ENCODE assay signal across 10 mouse cellular contexts in the genomic region with DNA sequence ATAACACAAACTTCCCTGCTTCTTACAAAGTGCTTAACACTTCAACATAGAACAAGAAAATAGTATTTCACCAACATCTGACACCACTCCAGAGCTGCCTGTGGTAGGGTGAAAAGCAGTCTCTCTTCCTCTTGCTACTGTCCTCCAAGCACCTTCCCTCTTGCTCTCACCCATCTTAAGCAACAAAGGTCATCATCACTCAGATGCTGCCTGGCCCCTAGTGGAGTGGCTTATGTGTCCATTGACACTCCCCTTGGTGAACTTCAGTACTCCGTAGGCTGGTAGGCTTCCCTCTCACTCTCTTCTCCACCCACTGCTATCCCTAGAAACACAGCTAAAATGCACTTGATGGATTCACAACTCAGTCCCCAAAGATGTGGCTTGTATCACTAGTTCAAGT. TPM values are rescaled to one million over a fixed set of nuclear protein-coding genes. Genes with fewer than 3 reads are reported as not detected.
DNase-seq lines count a peak whose midpoint lies in the region; ATAC-seq and TF ChIP-seq lines count a peak whose summit lies in the region.
"Had no signal": no experiment of that assay in that cellular context is flagged by ENCODE, and none has a peak within 500 bp of the region (broad histone marks: within the 10 kb centered on the region; RNA-seq: fewer than 3 reads in every experiment).

No protein-coding gene starts in this region.

- H3K27me3 ChIP-seq in embryonic facial prominence, embryonic 13.5 days, result peaks cover 4% of the 10 kb centered on the region; the same call in 1 of the 2 replicates
- no peaks in the 10 kb centered on the region for H3K27me3 ChIP-seq in liver, postnatal 0 days (ENCODE audit: insufficient read depth, low read length)

- 74% methylated on average over 1 of the region's 1 CpGs for WGBS in embryonic facial prominence, embryonic 13.5 days
- WGBS in liver, postnatal 0 days (ENCODE audit: insufficient replicate concordance), result 58% methylated on average over 1 of the region's 1 CpGs

- intact Hi-C loops in left cerebral cortex, postnatal 36 days (cut with DNase I), result loop anchor here (5.0 kb wide), 1 partner anchor 72 kb away; no protein-coding TSS in a partner anchor

- H3K9ac ChIP-seq in embryonic facial prominence, embryonic 13.5 days, result no peak overlapping the region
- no peak overlapping the region for H3K9ac ChIP-seq in liver, postnatal 0 days (replicated peaks)

- peak; percentile 6 for DNase-seq in kidney, adult 11 months
- no peak for DNase-seq in kidney, postnatal 25 days
- peak; percentile 31 for DNase-seq in ZHBTc4 (ENCODE audit: low read depth, low spot score)
- no peak for DNase-seq in liver, postnatal 0 days
- DNase-seq in left cerebral cortex, postnatal 36 days (ENCODE audit: low spot score in 2 of 2), result no peak
- DNase-seq: cerebellum, postnatal 25 days; kidney, postnatal 14 days had no signal

- no peak overlapping the region for H3K27ac ChIP-seq in embryonic facial prominence, embryonic 13.5 days
- H3K27ac ChIP-seq in liver, postnatal 0 days (ENCODE audit: low read depth), result no peak overlapping the region

- ATAC-seq in embryonic facial prominence, embryonic 13.5 days (ENCODE audit: insufficient number of reproducible peaks, insufficient read depth, low FRiP score, low TSS enrichment, low read depth), result no peak
- no peak for ATAC-seq in liver, postnatal 0 days
- ATAC-seq in frontal cortex, adult (ENCODE audit: low TSS enrichment), result no peak

- H3K4me3 ChIP-seq in embryonic facial prominence, embryonic 13.5 days, result no peak overlapping the region
- H3K4me3 ChIP-seq in liver, postnatal 0 days (ENCODE audit: low read depth, low read length), result no peak overlapping the region
- H3K4me3 ChIP-seq: myocyte had no signal

- peaks cover 11% of the 10 kb centered on the region for H3K36me3 ChIP-seq in embryonic facial prominence, embryonic 13.5 days
- H3K36me3 ChIP-seq in liver, postnatal 0 days (replicated peaks; ENCODE audit: insufficient read depth, low read length), result 0 out of 2 replicates have a peak, but pooled peaks cover 3% of the 10 kb centered on the region

- H3K9me3 ChIP-seq in embryonic facial prominence, embryonic 13.5 days, result no peaks in the 10 kb centered on the region
- H3K9me3 ChIP-seq in liver, postnatal 0 days (ENCODE audit: low read length), result no peaks in the 10 kb centered on the region

- peak overlapping the region; percentile 28 for H3K4me2 ChIP-seq in embryonic facial prominence, embryonic 13.5 days
- peak overlapping the region; percentile 32 for H3K4me2 ChIP-seq in liver, postnatal 0 days (ENCODE audit: low read depth, low read length)

- no peak for TF ChIP-seq EP300 in liver, postnatal 0 days (IDR thresholded peaks at IDR 0.05; ENCODE audit: low read depth)

- 0 out of 2 replicates have a peak, but pooled peaks have one; percentile 4 for TF ChIP-seq CTCF in liver, postnatal 0 days (IDR thresholded peaks at IDR 0.05; ENCODE audit: low read depth)

- peaks cover 24% of the 10 kb centered on the region for H3K4me1 ChIP-seq in embryonic facial prominence, embryonic 13.5 days
- peaks cover 21% of the 10 kb centered on the region for H3K4me1 ChIP-seq in liver, postnatal 0 days (ENCODE audit: insufficient read depth)

RNA-seq across cellular contexts. Expression of gene Crebbp, which starts 3.5 kb away (rescaled TPM):
- 51.3 and 59.4 TPM in 2 replicates for polyA plus RNA-seq in embryonic facial prominence, embryonic 13.5 days (2015; fragmentation: Nextera tagmentation; extraction: Ambion mirVana)
- polyA plus RNA-seq in liver, postnatal 0 days (2015; fragmentation: Nextera tagmentation; extraction: Ambion mirVana), result 8.7 and 8.9 TPM in 2 replicates
- total RNA-seq in left cerebral cortex, postnatal 36 days (2021), result 10 to 100 TPM; 76.3 to 97.8 TPM

Comparison
In these comparisons a context has a peak if more than half of its experiments do, and no peak if none do; other contexts are left out.
1. DNase-seq: peak in kidney, adult 11 months (single experiment) and ZHBTc4 (single experiment); none in kidney, postnatal 25 days (0 of 2), liver, postnatal 0 days (single experiment) and left cerebral cortex, postnatal 36 days (0 of 2).